Mouse (Mus musculus) brain, embryonic 14.5 days (tissue): Measurements from ENCODE around the gene Pif1.

ENCODE experiments used
- CTCF ChIP-seq: fragments of 200-500 bp; IDR thresholded peaks from 2 replicates; pipeline ENCODE4 v1.5.1; 2012; ENCODE audit warnings: inconsistent platforms, mild to moderate bottlenecking, moderate library complexity, borderline replicate concordance; ENCODE audit not compliant: insufficient read depth, insufficient read length; ENCODE audit errors: extremely low read depth
- POLR2A ChIP-seq: fragments of 200-500 bp; IDR thresholded peaks from 2 replicates; pipeline ENCODE4 v1.6.1; 2012; ENCODE audit warnings: mild to moderate bottlenecking, inconsistent platforms, borderline replicate concordance; ENCODE audit not compliant: poor library complexity, insufficient read depth, insufficient read length, severe bottlenecking; ENCODE audit errors: extremely low read depth

DNA sequence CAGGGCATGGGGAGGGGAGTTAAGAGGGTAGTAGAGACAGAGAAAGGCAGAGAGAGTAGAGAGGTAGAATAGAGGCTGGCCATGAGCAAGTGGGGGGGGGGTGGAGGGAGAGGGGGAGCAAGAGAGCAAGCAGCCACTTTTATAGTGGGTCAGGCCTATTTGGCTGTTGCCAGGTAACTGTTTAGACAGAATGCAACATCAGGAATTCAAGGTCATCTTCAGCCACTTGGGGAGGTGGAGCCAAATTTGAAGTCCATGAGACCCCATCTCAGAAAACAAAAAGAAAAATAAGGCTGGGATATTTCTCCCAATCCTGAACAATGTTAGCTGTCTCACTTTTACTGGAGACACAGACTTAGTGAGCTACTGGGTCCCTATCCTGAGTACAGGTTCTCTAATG lies 55.6 kb downstream of the Pif1 start:
- no peak for TF ChIP-seq CTCF
- no peak for TF ChIP-seq POLR2A
